Mouse (Mus musculus) liver, embryonic 14.5 days (tissue): ENCODE results near the gene C2cd3.

Experiments
- CTCF ChIP-seq: IDR thresholded peaks from 2 replicates; pipeline ENCODE4 v1.5.1; 2016; ENCODE audit warnings: antibody characterized with exemption, low read depth, control low read depth
- EP300 ChIP-seq: IDR thresholded peaks from 2 replicates; pipeline ENCODE4 v1.6.1; 2016; ENCODE audit warnings: antibody characterized with exemption, low read depth

DNA sequence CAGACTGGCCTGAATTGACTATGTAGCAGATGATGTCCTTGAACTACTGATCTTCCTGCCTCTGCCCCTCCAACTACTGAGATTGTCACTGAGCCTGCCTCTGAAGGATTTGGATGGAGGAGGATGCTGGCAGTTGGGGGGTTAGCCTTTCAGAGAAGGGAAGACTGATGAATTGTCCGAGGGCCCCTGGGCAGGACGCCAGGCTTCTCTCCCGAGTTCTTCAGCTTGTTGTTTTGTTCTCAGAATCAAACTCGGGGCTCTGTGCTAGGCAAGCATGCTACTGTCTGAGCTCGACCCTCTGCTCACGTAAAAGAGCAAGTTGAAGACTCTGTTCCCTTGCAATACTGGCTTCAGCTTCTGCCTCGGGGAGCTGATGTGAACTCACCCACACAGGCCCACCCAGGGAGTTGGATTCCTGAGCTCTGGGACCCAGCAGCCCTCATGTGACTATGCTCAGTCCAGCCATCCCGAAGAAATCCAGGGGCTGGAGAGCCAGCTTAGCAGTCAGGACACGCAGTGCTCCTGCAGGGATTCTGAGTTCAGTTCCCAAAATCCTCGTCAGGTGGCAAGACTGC, 116.5 kb downstream of the C2cd3 start:
- TF ChIP-seq CTCF (no peak), EP300 (no peak)
